Mouse (Mus musculus) cerebellum, adult (tissue): ENCODE results near the gene 1700017N19Rik.
"Not testable (repeated sequence)": the region's sequence is repeated elsewhere in the genome, so short reads cannot be mapped to it uniquely, and the experiment has no call there.

Source experiments
- ATAC-seq: cut with Nextera tagmentation; 2 replicates; pipeline ENCODE4 v1.9.2; 2017; ENCODE audit warnings: mild to moderate bottlenecking, moderate library complexity, mixed read lengths; ENCODE audit not compliant: insufficient number of reproducible peaks, low FRiP score, low TSS enrichment

The 1700017N19Rik gene

DNA sequence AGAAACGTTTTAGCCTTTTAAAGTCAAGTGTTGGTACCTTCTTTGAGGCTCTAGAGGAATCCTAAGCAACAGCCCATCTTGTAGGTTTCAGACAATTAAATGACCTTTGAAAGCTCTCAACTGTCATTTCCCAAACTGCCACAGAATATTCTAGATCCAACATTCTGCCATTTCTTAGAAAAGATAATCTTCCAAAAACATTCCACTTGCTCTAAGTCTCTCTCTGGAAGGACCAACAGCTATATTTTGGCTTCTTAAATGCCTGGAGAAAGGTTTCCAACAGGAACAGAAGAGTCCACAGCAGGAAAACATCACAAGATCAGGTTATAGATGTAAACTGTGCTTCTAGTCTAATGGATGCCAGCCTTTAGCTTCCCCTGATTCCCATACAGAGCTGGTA, at the start of gene 1700017N19Rik, which contains the start of gene 4930430F08Rik:
Gene 1700017N19Rik, plus strand, starts transcription at position 162 of the 400 bp plus-strand sequence.
Gene 4930430F08Rik, minus strand, starts transcription at position 101 of the 400 bp plus-strand sequence.
- no peak for ATAC-seq

DNA sequence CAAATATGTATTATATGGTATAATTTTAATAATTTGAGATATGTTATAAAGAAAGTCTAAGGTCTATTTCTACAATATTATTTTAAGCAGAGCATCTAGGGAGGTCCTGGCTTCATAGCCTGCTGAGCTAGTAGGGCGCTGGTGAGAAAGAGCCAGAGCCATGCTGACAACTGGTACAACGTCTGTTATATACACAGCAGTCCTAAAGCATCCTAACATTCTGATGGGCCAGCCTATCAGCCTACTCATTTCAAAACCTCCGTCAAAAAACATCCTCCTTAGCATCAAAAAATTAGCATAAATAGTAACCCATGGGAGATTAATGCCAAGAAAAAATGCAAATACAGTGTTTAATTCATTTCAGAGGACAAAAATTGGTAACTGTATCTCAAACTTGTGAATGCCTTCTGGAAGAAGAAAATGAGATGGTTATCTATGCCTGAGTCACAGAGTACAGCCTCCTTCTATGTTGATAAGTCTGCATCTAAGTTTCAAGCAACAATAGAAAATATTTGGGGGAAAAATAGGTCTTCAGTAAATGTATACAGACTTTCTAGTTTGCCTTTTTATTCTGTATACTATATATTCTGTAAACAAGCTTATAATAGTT, 33.6 kb upstream of the 1700017N19Rik start:
- ATAC-seq, result no peak

- not testable (repeated sequence) for ATAC-seq
Observed at GRCm38 (mm10) chr10:100560194-100560883, 29.9 kb upstream of the 1700017N19Rik start.

DNA sequence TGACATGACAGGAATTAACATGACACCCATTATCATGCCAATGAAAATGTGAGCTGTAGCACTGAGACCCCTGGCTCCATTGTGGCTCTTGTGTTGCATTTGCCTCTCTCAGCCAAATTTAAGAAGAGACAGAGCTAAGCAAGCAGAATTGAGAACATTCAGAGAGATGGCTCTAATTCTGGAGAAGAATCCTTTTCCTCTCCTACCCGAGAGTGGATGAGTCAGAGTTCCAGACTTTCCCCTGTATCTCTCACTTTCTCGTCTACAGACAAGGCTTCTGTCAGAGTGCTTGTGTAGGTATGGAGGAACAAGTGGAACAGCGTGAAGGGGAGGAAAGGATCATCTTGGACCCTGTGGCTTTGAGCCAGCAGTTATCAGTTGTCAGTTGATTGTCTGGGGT, 26.2 kb upstream of the 1700017N19Rik start:
- ATAC-seq, result no peak

GRCm38 (mm10) chr10:100571707-100572106, 18.6 kb upstream of the 1700017N19Rik start:
- no peak for ATAC-seq

DNA sequence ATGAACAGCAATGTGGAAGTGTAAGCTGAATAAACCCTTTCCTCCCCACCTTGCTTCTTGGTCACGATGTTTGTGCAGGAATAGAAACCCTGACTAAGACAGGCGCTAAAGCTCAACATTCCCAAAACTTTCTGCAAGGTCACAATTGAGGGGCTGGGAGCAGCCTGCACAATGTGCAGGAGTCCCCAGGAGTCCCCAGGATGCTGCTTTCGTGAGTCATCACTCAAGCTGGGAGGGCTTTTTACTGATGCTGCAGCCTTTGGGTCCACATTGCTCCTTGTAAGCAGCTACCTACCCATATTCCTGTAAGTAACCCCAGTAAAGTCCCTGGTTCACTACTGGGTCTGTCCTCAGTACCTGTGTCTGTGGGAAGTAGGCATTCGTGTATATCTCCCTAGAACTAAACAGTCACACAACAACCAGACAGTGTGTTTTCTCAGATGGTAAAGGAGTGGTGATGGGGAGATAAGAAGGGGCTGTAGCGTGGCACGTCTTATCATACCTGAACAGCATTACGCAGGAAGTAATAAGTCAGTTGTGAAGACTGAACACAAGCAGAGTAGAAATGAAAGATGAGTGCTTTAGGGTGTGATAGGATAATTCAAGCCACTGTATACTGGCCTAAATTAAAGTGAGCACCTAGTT, 15.7 kb upstream of the 1700017N19Rik start:
- ATAC-seq, result no peak

DNA sequence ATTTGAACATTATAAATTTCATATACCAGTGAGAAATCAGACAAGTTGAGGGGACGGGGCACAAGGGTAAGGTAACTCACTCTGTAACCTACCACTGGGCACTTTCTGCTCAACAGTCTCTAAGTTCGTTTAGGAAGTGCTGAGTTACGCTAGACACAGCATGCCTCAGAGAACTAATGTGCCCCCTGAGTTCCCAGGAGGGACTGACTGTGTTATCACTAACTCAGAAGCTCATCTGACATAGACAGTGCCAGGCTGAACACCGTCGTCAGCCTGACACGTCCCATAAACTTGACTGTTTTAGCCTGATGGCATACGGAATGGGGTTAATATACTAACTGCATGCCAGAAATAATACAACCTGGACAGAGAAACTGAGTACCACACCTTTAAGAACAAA, 15.0 kb upstream of the 1700017N19Rik start:
- ATAC-seq, result no peak

GRCm38 (mm10) chr10:100584178-100584577, 6.1 kb upstream of the 1700017N19Rik start:
- no peak for ATAC-seq

GRCm38 (mm10) chr10:100588524-100588923, 1.8 kb upstream of the 1700017N19Rik start:
- peak; percentile 40 for ATAC-seq

GRCm38 (mm10) chr10:100588932-100589388, 1.3 kb upstream of the 1700017N19Rik start:
- ATAC-seq, result peak; percentile 97

- no peak for ATAC-seq
Observed at GRCm38 (mm10) chr10:100598339-100598738, 8.1 kb downstream of the 1700017N19Rik start.

DNA sequence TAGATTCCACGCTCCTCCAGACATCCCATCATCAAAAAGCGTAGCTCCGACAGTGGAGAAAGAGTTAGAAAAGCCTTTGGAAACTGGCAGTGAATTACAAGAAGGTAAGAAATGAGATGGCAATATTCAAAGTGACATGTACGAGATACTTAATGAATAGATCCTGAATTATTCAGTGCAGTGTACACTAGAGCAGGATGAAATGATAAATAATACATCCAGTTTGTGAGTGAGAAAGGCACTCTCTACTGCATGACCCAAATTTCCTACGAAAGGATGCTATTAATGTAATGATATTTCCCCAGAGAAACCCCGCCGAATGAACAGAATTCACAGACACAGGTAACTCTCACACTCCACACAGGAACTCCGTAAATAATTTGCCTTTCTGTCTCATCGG, 13.2 kb downstream of the 1700017N19Rik start:
- ATAC-seq, result no peak

- ATAC-seq, result peak; percentile 95
Observed at GRCm38 (mm10) chr10:100604254-100604653, 14.0 kb downstream of the 1700017N19Rik start.

GRCm38 (mm10) chr10:100617233-100617903, 27.1 kb downstream of the 1700017N19Rik start:
- peak; percentile 99 for ATAC-seq

DNA sequence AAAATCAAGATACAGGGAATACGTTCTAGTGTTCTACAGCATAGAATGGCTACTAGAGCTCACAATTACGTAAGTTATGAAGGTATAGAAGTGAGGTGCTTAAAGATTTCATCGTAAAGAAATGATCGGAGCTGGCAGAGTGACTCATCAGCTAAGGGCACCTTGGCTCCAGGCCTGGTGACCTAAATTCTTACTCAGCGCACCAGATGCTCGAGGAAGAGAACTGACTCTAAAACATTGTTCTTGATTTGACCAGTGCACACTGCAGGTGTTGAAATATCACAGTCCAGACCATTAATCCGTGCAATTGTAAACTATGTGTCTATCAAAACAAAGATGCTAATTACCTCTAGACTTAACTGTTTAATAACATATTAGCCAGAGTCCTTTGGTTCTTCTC, 29.2 kb downstream of the 1700017N19Rik start:
- ATAC-seq, result peak; percentile 54; the same call in 1 of the 2 replicates

DNA sequence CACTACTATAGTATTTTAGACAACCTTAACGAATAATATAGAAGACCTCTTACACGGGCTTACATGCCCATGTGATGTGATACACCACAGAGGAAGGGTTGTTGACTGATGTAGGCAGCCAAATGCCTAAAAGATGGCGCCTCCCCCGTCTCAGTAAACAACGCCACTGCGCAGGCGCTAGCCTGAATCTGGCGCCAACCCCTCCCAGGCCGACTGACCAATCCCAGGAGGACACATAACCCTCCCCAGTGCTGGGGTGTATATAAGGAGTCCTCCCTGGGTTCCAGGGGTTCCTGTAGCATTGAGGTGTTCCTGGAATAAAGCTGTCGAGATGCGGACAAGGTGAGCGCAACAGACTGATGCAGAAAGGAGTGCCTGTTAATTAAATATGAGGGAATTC, 29.8 kb downstream of the 1700017N19Rik start:
- no peak for ATAC-seq

- ATAC-seq, result no peak
Observed at GRCm38 (mm10) chr10:100622494-100622893, 32.2 kb downstream of the 1700017N19Rik start.

- ATAC-seq, result peak; percentile 83
Observed at GRCm38 (mm10) chr10:100629762-100630438, 39.6 kb downstream of the 1700017N19Rik start.

DNA sequence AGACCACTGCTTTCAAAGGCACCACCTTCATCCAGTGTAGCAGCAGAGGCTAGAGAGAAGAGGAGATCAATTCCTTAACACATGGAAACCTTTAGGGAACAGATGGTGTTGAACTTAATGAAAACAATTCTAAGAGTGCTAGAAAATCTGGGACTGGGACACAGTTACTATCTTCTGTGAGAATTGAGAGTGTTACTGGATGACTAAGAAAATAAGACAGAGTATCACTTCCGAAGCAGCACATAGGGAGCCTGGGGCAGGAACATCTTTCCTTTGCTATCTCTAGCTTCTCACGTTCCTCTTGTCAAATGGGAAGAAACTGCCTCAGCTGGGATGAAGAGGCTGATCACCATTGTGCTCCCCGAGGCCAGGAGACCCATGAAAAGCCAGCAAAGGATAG, 52.6 kb downstream of the 1700017N19Rik start:
- no peak for ATAC-seq

GRCm38 (mm10) chr10:100645331-100645935, 55.1 kb downstream of the 1700017N19Rik start:
- no peak for ATAC-seq
